Mouse (Mus musculus): ENCODE data around the gene Ccdc82. TPM values are rescaled to one million over a fixed set of nuclear protein-coding genes. Genes with fewer than 3 reads are reported as not detected.

Ccdc82 gene
- polyA plus RNA-seq, 1 experiment from 2014 or later, result 8.1 TPM

GRCm38 (mm10) chr9:13300891-13301782, 54.4 kb downstream of the Ccdc82 start:
- H3K4me2 ChIP-seq (replicated peaks), result peak overlapping the region; percentile 86
- H3K9me3 ChIP-seq, result no peaks in the 10 kb centered on the region
- H3K27me3 ChIP-seq, result no peaks in the 10 kb centered on the region
- no peak overlapping the region for H3K4me3 ChIP-seq
- peaks cover 47% of the 10 kb centered on the region for H3K4me1 ChIP-seq
- WGBS, result 79% methylated on average over 9 of the region's 9 CpGs
- ATAC-seq (ENCODE audit: insufficient number of reproducible peaks, insufficient read depth, low FRiP score, low TSS enrichment), result no peak
- no peak overlapping the region for H3K9ac ChIP-seq
- no peak overlapping the region for H3K27ac ChIP-seq
- H3K36me3 ChIP-seq, result no peaks in the 10 kb centered on the region

GRCm38 (mm10) chr9:13302183-13302825, 55.5 kb downstream of the Ccdc82 start:
- Histone ChIP-seq H3K4me2 (replicated peaks) (no peak overlapping the region), H3K4me1 (peaks cover 52% of the 10 kb centered on the region), H3K36me3 (no peaks in the 10 kb centered on the region), H3K27ac (no peak overlapping the region), H3K9ac (no peak overlapping the region), H3K4me3 (no peak overlapping the region), H3K9me3 (no peaks in the 10 kb centered on the region), H3K27me3 (no peaks in the 10 kb centered on the region)
- ATAC-seq (ENCODE audit: insufficient number of reproducible peaks, insufficient read depth, low FRiP score, low TSS enrichment), result no peak
- 62% methylated on average over 6 of the region's 6 CpGs for WGBS

- Histone ChIP-seq H3K9me3 (no peaks in the 10 kb centered on the region), H3K4me3 (no peak overlapping the region), H3K27me3 (no peaks in the 10 kb centered on the region), H3K36me3 (no peaks in the 10 kb centered on the region), H3K9ac (no peak overlapping the region), H3K27ac (no peak overlapping the region), H3K4me1 (peaks cover 58% of the 10 kb centered on the region), H3K4me2 (replicated peaks) (no peak overlapping the region)
- WGBS, result 70% methylated on average over 5 of the region's 5 CpGs
- ATAC-seq (ENCODE audit: insufficient number of reproducible peaks, insufficient read depth, low FRiP score, low TSS enrichment), result no peak
Measured at GRCm38 (mm10) chr9:13303099-13303771, 56.5 kb downstream of the Ccdc82 start.

GRCm38 (mm10) chr9:13303976-13304375, 57.2 kb downstream of the Ccdc82 start:
- no peak overlapping the region for H3K4me2 ChIP-seq (replicated peaks)
- no peak overlapping the region for H3K4me3 ChIP-seq
- no peak overlapping the region for H3K27ac ChIP-seq
- no peak overlapping the region for H3K9ac ChIP-seq
- H3K27me3 ChIP-seq, result no peaks in the 10 kb centered on the region
- peaks cover 55% of the 10 kb centered on the region for H3K4me1 ChIP-seq
- H3K9me3 ChIP-seq, result no peaks in the 10 kb centered on the region
- no peaks in the 10 kb centered on the region for H3K36me3 ChIP-seq
- 65% methylated on average over 6 of the region's 6 CpGs for WGBS
- ATAC-seq (ENCODE audit: insufficient number of reproducible peaks, insufficient read depth, low FRiP score, low TSS enrichment), result no peak

GRCm38 (mm10) chr9:13306471-13306870, 59.7 kb downstream of the Ccdc82 start:
- WGBS, result 92% methylated on average over 3 of the region's 3 CpGs
- Histone ChIP-seq H3K4me1 (peaks cover 35% of the 10 kb centered on the region), H3K4me2 (replicated peaks) (no peak overlapping the region), H3K27ac (peak overlapping the region; percentile 71), H3K27me3 (no peaks in the 10 kb centered on the region), H3K36me3 (no peaks in the 10 kb centered on the region), H3K4me3 (no peak overlapping the region), H3K9me3 (no peaks in the 10 kb centered on the region), H3K9ac (no peak overlapping the region)
- no peak for ATAC-seq (ENCODE audit: insufficient number of reproducible peaks, insufficient read depth, low FRiP score, low TSS enrichment)

- Histone ChIP-seq H3K36me3 (no peaks in the 10 kb centered on the region), H3K27me3 (no peaks in the 10 kb centered on the region), H3K4me3 (no peak overlapping the region), H3K9ac (no peak overlapping the region), H3K9me3 (no peaks in the 10 kb centered on the region), H3K27ac (peak overlapping the region; percentile 71), H3K4me2 (replicated peaks) (0 out of 2 replicates have a peak overlapping the region, but pooled peaks have one; percentile 7), H3K4me1 (peaks cover 33% of the 10 kb centered on the region)
- 28% methylated on average over 4 of the region's 4 CpGs for WGBS
- ATAC-seq (ENCODE audit: insufficient number of reproducible peaks, insufficient read depth, low FRiP score, low TSS enrichment), result peak; percentile 28; the same call in 1 of the 2 replicates
Measured at GRCm38 (mm10) chr9:13307226-13307625, 60.5 kb downstream of the Ccdc82 start.

GRCm38 (mm10) chr9:13308718-13309117, 62.0 kb downstream of the Ccdc82 start:
- ATAC-seq (ENCODE audit: insufficient number of reproducible peaks, insufficient read depth, low FRiP score, low TSS enrichment), result no peak
- no peaks in the 10 kb centered on the region for H3K36me3 ChIP-seq
- no peak overlapping the region for H3K9ac ChIP-seq
- no peak overlapping the region for H3K4me2 ChIP-seq (replicated peaks)
- no peaks in the 10 kb centered on the region for H3K27me3 ChIP-seq
- H3K9me3 ChIP-seq, result no peaks in the 10 kb centered on the region
- WGBS, result 67% methylated on average over 8 of the region's 8 CpGs
- no peak overlapping the region for H3K27ac ChIP-seq
- no peak overlapping the region for H3K4me3 ChIP-seq
- H3K4me1 ChIP-seq, result peaks cover 37% of the 10 kb centered on the region

GRCm38 (mm10) chr9:13309807-13310206, 63.1 kb downstream of the Ccdc82 start:
- ATAC-seq (ENCODE audit: insufficient number of reproducible peaks, insufficient read depth, low FRiP score, low TSS enrichment), result no peak
- H3K9ac ChIP-seq, result no peak overlapping the region
- peaks cover 32% of the 10 kb centered on the region for H3K4me1 ChIP-seq
- H3K9me3 ChIP-seq, result no peaks in the 10 kb centered on the region
- H3K27ac ChIP-seq, result no peak overlapping the region
- no peaks in the 10 kb centered on the region for H3K27me3 ChIP-seq
- H3K36me3 ChIP-seq, result no peaks in the 10 kb centered on the region
- H3K4me2 ChIP-seq (replicated peaks), result no peak overlapping the region
- WGBS, result 69% methylated on average over 7 of the region's 7 CpGs
- no peak overlapping the region for H3K4me3 ChIP-seq

- Histone ChIP-seq H3K36me3 (no peaks in the 10 kb centered on the region), H3K4me1 (peaks cover 32% of the 10 kb centered on the region), H3K4me3 (no peak overlapping the region), H3K4me2 (replicated peaks) (no peak overlapping the region), H3K27ac (no peak overlapping the region), H3K9ac (no peak overlapping the region), H3K9me3 (no peaks in the 10 kb centered on the region), H3K27me3 (no peaks in the 10 kb centered on the region)
- no peak for ATAC-seq (ENCODE audit: insufficient number of reproducible peaks, insufficient read depth, low FRiP score, low TSS enrichment)
- WGBS, result 51% methylated on average over 3 of the region's 3 CpGs
Measured at GRCm38 (mm10) chr9:13310236-13310635, 63.5 kb downstream of the Ccdc82 start.

GRCm38 (mm10) chr9:13311094-13311493, 64.3 kb downstream of the Ccdc82 start:
- no peak overlapping the region for H3K4me3 ChIP-seq
- H3K4me1 ChIP-seq, result peaks cover 32% of the 10 kb centered on the region
- no peak overlapping the region for H3K27ac ChIP-seq
- WGBS, result 39% methylated on average over 2 of the region's 2 CpGs
- H3K36me3 ChIP-seq, result no peaks in the 10 kb centered on the region
- H3K9ac ChIP-seq, result no peak overlapping the region
- no peak overlapping the region for H3K4me2 ChIP-seq (replicated peaks)
- ATAC-seq (ENCODE audit: insufficient number of reproducible peaks, insufficient read depth, low FRiP score, low TSS enrichment), result no peak
- no peaks in the 10 kb centered on the region for H3K9me3 ChIP-seq
- no peaks in the 10 kb centered on the region for H3K27me3 ChIP-seq

GRCm38 (mm10) chr9:13313923-13314322, 67.2 kb downstream of the Ccdc82 start:
- Histone ChIP-seq H3K4me3 (no peak overlapping the region), H3K27ac (no peak overlapping the region), H3K4me2 (replicated peaks) (no peak overlapping the region), H3K9ac (no peak overlapping the region), H3K36me3 (no peaks in the 10 kb centered on the region), H3K9me3 (no peaks in the 10 kb centered on the region), H3K4me1 (peaks cover 12% of the 10 kb centered on the region), H3K27me3 (no peaks in the 10 kb centered on the region)
- whole genome bisulfite sequencing, result 85% methylated on average over 2 of the region's 2 CpGs
- no peak for ATAC-seq (ENCODE audit: insufficient number of reproducible peaks, insufficient read depth, low FRiP score, low TSS enrichment)

All from embryonic facial prominence, embryonic 12.5 days (tissue).